Mouse (Mus musculus) left cerebral cortex, postnatal 14 days (tissue): ENCODE measurements around the gene Scel. TPM values are rescaled to one million over a fixed set of nuclear protein-coding genes. Genes with fewer than 3 reads are reported as not detected.
"Not testable (repeated sequence)": the region's sequence is repeated elsewhere in the genome, so short reads cannot be mapped to it uniquely, and the experiment has no call there.

Source experiments
- DNase-seq, 2 experiments: peaks; one replicate each; pipeline ENCODE4 v3.0.0; 2021 to 2022; ENCODE audit warnings: low spot score in 2 of 2, mixed read lengths in 1 of 2
- intact Hi-C: fragments of 180-260 bp; cut with DNase I; formaldehyde crosslinking; loops from one replicate; pipeline ENCODE4 v1.15.1; 2025
- long read RNA-seq, 2 experiments: library from polyadenylated mRNA; stranded (forward); transcript quantifications; one replicate each; pipeline ENCODE4 v2.0.0; 2021
- total RNA-seq, 2 experiments: library from RNA; stranded (reverse); gene quantifications; 2 replicates each; pipeline ENCODE4 v1.2.3; 2021

The Scel gene
- 1 to 10 TPM; 1.6 to 2.7 TPM for total RNA-seq
- long read RNA-seq, experiment 1, partial matches to known transcripts = 0 of 1 reads
- long read RNA-seq, experiment 1, other reads (novel, unspliced or antisense) = 0 of 1 reads
- long read RNA-seq, experiment 2, partial matches to known transcripts = 1 of 2 reads
- long read RNA-seq, experiment 2, other reads (novel, unspliced or antisense) = 1 of 2 reads

- intact Hi-C loops = no loop called here
Observed at GRCm38 (mm10) chr14:103512802-103513472, at the start of gene Scel. Scel (plus strand) TSS chr14:103513342.

GRCm38 (mm10) chr14:103468691-103469463 is 44.3 kb upstream of the Scel start:
- intact Hi-C loops = no loop called here
- peak in 1 of 2 experiments; percentile 43 for DNase-seq

More at GRCm38 (mm10) chr14:103512802-103513472, at the start of gene Scel:
- DNase-seq = peak; percentile 15 to 24

- DNase-seq = peak; percentile 79 to 92
- intact Hi-C loops = loop anchor here (5.0 kb wide), 1 partner anchor 122 kb away; the partner anchor contains the start of gene Mycbp2
Observed at GRCm38 (mm10) chr14:103469464-103470015, 43.6 kb upstream of the Scel start.

GRCm38 (mm10) chr14:103471074-103471778 is 41.9 kb upstream of the Scel start:
- no peak for DNase-seq
- intact Hi-C loops = loop anchor here (5.0 kb wide), 1 partner anchor 124 kb away; the partner anchor contains the start of gene Mycbp2

GRCm38 (mm10) chr14:103471806-103472553 is 41.2 kb upstream of the Scel start:
- intact Hi-C loops = loop anchor here (5.0 kb wide), 1 partner anchor 125 kb away; the partner anchor contains the start of gene Mycbp2
- peak; percentile 78 to 84 for DNase-seq

- intact Hi-C loops = loop anchor here (5.0 kb wide), 1 partner anchor 125 kb away; the partner anchor contains the start of gene Mycbp2
- DNase-seq = no peak
Observed at GRCm38 (mm10) chr14:103472554-103472905, 40.6 kb upstream of the Scel start.

GRCm38 (mm10) chr14:103475312-103475711 is 37.8 kb upstream of the Scel start:
- DNase-seq = no peak
- intact Hi-C loops = loop anchor here (5.0 kb wide), 1 partner anchor 62 kb away; no protein-coding TSS in a partner anchor

- not testable (repeated sequence) for DNase-seq
Observed at GRCm38 (mm10) chr14:103476232-103476631, 36.9 kb upstream of the Scel start.

GRCm38 (mm10) chr14:103477281-103477680 is 35.9 kb upstream of the Scel start:
- intact Hi-C loops = loop anchor here (5.0 kb wide), 1 partner anchor 60 kb away; no protein-coding TSS in a partner anchor
- no peak for DNase-seq

More at GRCm38 (mm10) chr14:103476232-103476631, 36.9 kb upstream of the Scel start:
- intact Hi-C loops = loop anchor here (5.0 kb wide), 1 partner anchor 61 kb away; no protein-coding TSS in a partner anchor

GRCm38 (mm10) chr14:103477959-103478358 is 35.2 kb upstream of the Scel start:
- peak in 1 of 2 experiments; percentile 12 for DNase-seq
- intact Hi-C loops = loop anchor here (5.0 kb wide), 1 partner anchor 59 kb away; no protein-coding TSS in a partner anchor

- intact Hi-C loops = loop anchor here (5.0 kb wide), 1 partner anchor 58 kb away; no protein-coding TSS in a partner anchor
Observed at GRCm38 (mm10) chr14:103479446-103479845, 33.7 kb upstream of the Scel start.

GRCm38 (mm10) chr14:103481514-103481913 is 31.6 kb upstream of the Scel start:
- intact Hi-C loops = no loop called here
- no peak for DNase-seq

More at GRCm38 (mm10) chr14:103479446-103479845, 33.7 kb upstream of the Scel start:
- no peak for DNase-seq

GRCm38 (mm10) chr14:103485671-103486070 is 27.5 kb upstream of the Scel start:
- DNase-seq = no peak
- intact Hi-C loops = no loop called here

GRCm38 (mm10) chr14:103486974-103487373 is 26.2 kb upstream of the Scel start:
- no peak for DNase-seq
- intact Hi-C loops = no loop called here

GRCm38 (mm10) chr14:103488659-103489058 is 24.5 kb upstream of the Scel start:
- intact Hi-C loops = no loop called here
- peak in 1 of 2 experiments; percentile 30 for DNase-seq

- DNase-seq = no peak
- intact Hi-C loops = no loop called here
Observed at GRCm38 (mm10) chr14:103498199-103498598, 14.9 kb upstream of the Scel start.

GRCm38 (mm10) chr14:103498613-103499012 is 14.5 kb upstream of the Scel start:
- intact Hi-C loops = no loop called here
- no peak for DNase-seq

- no peak for DNase-seq
- intact Hi-C loops = no loop called here
Observed at GRCm38 (mm10) chr14:103499060-103499459, 14.1 kb upstream of the Scel start.
